Mouse (Mus musculus) adrenal gland, adult (tissue): ENCODE measurements around the gene Rhox2g.
"Not testable (repeated sequence)": the region's sequence is repeated elsewhere in the genome, so short reads cannot be mapped to it uniquely, and the experiment has no call there.

Source experiments
- DNase-seq, 2 experiments: peaks; one replicate each; pipeline ENCODE4 v3.0.0; 2022 to 2023; ENCODE audit warnings: low spot score in 1 of 2; ENCODE audit not compliant: inconsistent age in 2 of 2

Rhox2g gene

DNA sequence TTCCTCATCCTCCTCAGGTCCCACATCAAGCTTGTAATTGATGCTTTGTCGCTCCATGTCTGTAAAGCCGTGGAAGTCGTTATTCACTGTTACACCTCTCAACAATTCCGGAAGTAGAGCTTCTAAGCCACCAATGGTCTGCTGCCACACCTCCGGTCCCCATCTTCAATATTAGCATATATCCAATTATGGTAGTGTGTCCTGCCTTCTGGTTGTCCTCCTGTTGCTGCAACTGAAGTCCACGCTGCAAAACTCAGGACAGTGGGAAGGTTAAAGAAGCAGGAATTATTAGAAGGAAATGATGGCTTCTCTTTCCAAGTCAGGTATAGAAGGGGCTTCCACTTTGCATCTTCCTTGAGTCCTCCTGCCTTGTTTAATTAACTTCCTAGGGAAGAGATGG lies at the start of gene Rhox2g:
TSS of gene Rhox2g (minus strand) at position 101 of the 400 bp plus-strand sequence.
- not testable (repeated sequence) for DNase-seq

DNA sequence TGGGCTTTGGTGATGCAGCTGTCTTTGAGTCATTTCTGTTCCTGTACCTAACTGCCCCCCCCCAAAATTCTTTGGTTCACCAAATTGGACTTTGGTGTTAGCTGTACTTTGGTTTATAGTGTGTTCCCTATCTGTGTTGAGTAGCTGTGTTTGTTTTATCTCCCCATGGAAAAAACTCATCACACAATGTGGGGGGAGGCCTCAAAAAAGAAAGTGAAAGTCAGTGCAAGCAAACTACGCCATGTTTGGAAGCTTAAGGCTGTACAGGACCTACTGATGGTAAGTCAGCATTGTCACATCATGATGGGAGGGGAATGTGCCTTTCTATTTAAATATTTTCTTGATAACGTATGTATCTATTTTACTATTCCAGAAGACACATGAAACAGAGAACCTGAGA lies 49.0 kb upstream of the Rhox2g start:
- DNase-seq, result no peak

DNA sequence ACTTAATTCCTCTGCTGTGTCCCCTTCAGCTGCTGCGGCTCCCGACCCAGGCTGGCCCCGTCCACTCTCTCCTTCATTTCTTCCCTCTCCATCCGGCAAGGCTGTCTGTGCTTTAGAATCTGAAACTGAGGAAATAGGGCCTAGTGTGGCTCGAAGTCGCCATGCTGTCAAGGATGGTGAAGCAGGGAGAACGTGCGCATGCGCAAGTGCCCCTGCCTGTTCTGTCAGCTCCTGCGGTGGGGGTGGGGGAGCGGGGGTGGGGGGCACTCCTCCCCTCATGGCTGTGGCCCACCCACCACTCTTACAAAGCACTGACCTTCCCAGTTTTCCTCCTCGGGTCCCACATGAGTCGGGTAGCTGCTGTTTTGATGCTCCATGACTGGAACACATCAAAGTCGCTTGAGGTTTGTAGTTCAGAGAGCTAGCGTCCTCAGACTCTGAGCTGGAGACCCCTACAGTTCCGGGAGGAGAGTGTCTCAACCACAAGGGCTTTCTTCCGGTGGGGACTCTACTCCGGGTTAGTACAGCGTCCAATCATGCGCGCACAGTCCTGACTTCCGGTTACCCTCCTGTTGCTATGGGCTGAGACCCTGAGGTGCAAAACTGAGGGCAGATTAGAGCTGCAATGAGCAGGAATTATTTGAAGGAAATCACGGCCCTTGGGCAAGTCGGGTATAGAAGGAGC lies 39.9 kb upstream of the Rhox2g start:
- DNase-seq, result no peak

DNA sequence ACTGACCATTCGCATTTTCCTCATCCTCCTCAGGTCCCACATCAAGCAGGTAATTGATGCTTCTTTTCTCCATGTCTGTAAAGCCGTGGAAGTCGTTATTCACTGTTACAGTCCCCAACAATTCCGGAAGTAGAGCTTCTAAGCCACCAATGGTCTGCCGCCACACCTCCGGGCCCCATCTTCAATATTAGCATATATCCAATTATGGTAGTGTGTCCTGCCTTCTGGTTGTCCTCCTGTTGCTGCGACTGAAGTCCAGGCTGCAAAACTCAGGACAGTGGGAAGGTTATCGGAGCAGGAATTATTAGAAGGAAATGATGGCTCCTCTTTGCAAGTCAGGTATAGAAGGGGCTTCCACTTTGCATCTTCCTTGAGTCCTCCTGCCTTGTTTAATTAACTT lies 29.9 kb upstream of the Rhox2g start, which contains the start of gene Rhox2h:
TSS of gene Rhox2h (minus strand) at position 101 of the 400 bp plus-strand sequence.
- DNase-seq, result not testable (repeated sequence)

DNA sequence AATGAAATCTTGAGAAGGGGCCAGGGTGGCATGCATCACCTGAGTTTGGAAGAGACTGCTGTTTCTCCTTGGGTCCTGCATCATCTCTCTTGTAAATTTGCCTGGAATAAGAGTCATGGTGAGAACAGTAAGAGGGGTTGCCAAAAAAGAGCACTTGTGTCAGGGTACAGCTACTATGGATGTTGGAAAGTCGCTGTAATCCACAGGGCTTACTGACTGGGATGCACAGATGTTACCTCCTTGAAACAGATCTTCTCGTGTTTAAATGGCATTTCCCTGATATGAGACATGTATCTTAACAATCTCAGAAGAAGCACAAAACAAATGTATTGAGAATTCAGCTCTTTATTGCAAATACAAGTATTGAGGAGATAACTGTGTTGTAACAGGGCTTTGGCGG lies 25.4 kb upstream of the Rhox2g start, which contains the start of gene Rhox3h:
TSS of gene Rhox3h (minus strand) at position 101 of the 400 bp plus-strand sequence.
- DNase-seq, result not testable (repeated sequence)

DNA sequence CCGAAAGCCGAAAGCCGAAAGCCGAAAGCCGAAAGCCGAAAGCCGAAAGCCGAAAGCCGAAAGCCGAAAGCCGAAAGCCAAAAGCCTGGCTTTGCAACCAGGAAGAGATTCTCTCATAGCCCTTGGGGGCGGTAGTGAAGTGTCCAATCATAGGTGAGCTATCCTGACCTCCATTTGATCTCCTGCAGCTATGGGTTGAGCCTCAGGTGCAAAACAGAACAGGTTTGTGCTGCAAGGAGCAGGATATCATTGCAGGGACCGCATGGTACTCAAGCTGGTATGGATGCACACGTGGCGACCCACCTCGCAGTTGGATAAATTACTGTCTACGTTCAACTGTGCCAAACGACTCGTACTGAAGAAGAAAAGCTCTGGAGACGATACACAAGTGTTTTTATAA lies 8.0 kb upstream of the Rhox2g start, which contains the start of gene Rhox4g:
TSS of gene Rhox4g (minus strand) at position 101 of the 400 bp plus-strand sequence.
- DNase-seq, result not testable (repeated sequence)

DNA sequence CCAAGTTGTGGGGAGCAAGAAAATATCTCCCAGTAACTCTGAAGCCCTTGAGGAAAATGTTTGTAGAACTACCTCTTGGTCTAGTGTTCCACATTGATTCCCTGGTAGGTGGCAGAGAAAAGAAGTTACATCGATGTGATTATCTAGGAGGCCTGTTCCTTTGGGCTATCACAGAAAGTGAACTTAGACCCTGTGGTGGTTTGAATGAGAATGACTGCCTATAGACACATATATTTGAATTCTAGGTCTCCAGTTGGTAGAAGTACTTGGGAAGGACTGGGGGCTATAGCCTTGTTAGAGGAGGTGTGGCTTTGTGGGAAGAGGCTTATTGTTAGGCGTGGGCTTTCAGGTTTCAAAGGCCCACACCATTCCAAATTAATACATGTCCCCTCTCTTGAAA lies 14.8 kb downstream of the Rhox2g start, which contains the start of gene Rhox3g:
TSS of gene Rhox3g (minus strand) at position 101 of the 400 bp plus-strand sequence.
- DNase-seq, result not testable (repeated sequence)

DNA sequence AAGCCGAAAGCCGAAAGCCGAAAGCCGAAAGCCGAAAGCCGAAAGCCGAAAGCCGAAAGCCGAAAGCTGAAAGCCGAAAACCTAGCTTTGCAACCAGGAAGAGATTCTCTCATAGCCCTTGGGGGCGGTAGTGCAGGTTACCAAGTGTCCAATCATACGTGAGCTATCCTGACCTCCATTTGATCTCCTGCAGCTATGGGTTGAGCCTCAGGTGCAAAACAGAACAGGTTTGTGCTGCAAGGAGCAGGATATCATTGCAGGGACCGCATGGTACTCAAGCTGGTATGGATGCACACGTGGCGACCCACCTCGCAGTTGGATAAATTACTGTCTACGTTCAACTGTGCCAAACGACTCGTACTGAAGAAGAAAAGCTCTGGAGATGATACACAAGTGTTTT lies 35.7 kb downstream of the Rhox2g start, which contains the start of gene Rhox4f:
TSS of gene Rhox4f (minus strand) at position 101 of the 400 bp plus-strand sequence.
- not testable (repeated sequence) for DNase-seq
